Mouse (Mus musculus): ENCODE measurements at regions not wholly inside any gene's neighbourhood (a gene's known extent, or its start where the extent isn't known, plus 50 kb on each side); places are given as distances from the start of the nearest gene placed in this dataset.

- TF ChIP-seq CTCF (IDR thresholded peaks at IDR 0.05; ENCODE audit: insufficient read depth, low read depth, low read length): no peak
- no peak for TF ChIP-seq POLR2A (IDR thresholded peaks at IDR 0.05; ENCODE audit: insufficient read depth, low read depth, low read length)
Observed at GRCm38 (mm10) chr7:71463565-71463964, 112.3 kb upstream of the Gm10295 start.

Data from olfactory bulb, adult 2 months (tissue).